Mouse (Mus musculus): Measurements from ENCODE around the gene Mmp7. TPM values are rescaled to one million over a fixed set of nuclear protein-coding genes. Genes with fewer than 3 reads are reported as not detected.

Gene Mmp7
- polyA plus RNA-seq (2017; shearing (Covaris generic)) = not detected

GRCm38 (mm10) chr9:7691790-7692189 lies at the start of gene Mmp7:
Gene Mmp7, plus strand, starts transcription at chr9:7692090.

Other genes starting within 250 kb of the Mmp7 start
- not detected for gene Mmp3, start 246.3 kb upstream of the Mmp7 start, polyA plus RNA-seq (2017; shearing (Covaris generic))
- gene Mmp10, start 189.7 kb upstream of the Mmp7 start, polyA plus RNA-seq (2017; shearing (Covaris generic)) = not detected
- gene Mmp8, start 133.6 kb upstream of the Mmp7 start, polyA plus RNA-seq (2017; shearing (Covaris generic)) = not detected
- gene Mmp27, start 120.7 kb upstream of the Mmp7 start, polyA plus RNA-seq (2017; shearing (Covaris generic)) = not detected
- gene Mmp20, start 63.9 kb upstream of the Mmp7 start, polyA plus RNA-seq (2017; shearing (Covaris generic)) = not detected
- gene Tmem123, start 72.0 kb downstream of the Mmp7 start, polyA plus RNA-seq (2017; shearing (Covaris generic)) = 49.1 TPM
- gene Birc2, start 145.0 kb downstream of the Mmp7 start, polyA plus RNA-seq (2017; shearing (Covaris generic)) = 126 TPM
- 147 TPM for gene Birc3, start 181.1 kb downstream of the Mmp7 start, polyA plus RNA-seq (2017; shearing (Covaris generic))